Mouse (Mus musculus) heart, adult 11 months (tissue): ENCODE results near the gene Rnf150.

Source experiments
- DNase-seq: peaks from one replicate; pipeline ENCODE4 v3.0.0; 2022

The Rnf150 gene

GRCm38 (mm10) chr8:82943223-82944006 is 80.3 kb downstream of the Rnf150 start:
- peak; percentile 70 for DNase-seq

DNA sequence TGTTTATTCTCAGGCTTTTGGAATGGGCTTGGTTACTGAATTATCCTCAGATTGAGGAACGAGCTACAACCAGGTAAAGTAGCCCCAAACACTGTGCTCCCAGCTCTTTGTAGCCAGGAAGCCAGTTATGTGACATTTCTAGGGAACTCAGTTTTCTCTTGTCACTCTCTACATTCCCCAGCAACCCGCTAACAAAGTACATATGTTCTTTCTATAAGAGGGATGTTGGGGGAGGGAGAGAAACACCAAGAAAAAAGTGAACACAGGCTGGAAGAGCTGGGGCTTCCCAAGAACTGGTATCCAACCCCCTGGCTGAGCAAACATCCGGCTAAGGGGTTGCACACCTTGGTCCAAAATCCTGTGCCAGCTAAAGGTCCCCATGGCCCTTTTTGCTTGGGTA is 82.7 kb downstream of the Rnf150 start:
- peak; percentile 53 for DNase-seq

DNA sequence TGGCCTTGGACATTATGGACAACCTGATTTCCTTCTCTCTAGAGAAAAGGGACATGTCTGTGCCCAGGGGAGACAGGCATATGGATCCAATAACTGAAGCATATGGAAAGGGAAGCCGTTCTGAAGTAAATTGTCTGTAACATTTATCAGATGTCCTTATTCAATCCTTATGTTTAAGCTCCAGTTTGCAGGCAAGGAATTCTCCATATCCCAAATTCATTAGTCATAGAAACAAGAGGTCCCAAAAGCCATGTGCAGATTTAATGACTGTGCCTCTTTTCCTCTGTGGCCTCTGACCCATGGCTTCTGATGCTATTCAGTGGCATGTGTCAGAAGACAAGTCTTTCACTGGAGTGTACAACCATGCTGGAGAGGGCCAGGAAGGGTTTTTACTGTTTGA is 83.5 kb downstream of the Rnf150 start:
- DNase-seq, result peak; percentile 18

GRCm38 (mm10) chr8:82955162-82955754 is 92.1 kb downstream of the Rnf150 start:
- DNase-seq, result peak; percentile 71

DNA sequence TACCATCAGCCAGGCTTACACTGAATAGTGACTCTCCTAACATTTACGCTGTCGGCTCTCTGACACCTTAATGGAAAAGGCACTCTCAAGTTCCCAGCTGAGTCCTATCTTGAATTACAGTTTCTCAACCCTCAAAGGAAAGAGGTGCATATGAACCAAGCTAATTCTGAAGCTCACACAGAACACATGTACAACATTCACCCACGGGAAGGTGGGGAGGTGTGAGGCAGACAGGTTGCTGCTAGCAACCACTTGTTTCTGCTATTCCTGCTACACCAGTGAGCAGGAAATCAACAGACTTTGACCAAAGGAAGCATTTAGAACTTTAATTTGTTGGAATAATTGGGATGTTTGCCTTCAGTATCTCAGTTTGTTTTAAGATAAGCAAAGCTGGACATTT is 96.3 kb downstream of the Rnf150 start:
- DNase-seq, result no peak

DNA sequence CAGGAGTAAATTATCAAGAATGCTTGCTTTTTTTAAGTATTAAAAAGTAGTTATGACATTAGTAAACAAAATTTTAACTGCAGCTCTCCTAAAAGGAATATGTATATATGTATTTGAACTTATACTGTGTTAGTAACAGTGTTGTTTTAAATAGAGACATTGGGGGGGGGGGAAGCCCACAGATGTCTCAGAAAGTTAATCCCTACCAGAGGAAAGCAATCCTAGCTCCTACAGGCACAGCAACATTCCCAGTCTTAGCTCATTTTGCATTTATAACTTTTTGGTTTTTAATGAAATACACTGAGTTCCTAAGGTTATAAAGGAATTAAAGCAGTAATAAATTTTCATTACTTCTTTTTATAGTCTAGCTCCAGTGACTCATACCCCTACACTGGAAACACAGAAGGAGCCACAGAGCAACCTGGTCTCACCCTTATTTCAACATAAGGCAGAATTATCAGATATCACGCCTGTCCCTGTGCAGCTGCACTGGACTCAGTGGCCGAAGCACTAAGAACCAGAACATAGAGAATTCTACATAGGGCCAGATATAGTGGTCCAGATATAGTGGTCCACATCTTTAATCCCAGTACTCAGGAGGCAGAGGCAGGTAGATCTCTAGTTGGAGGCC is 96.9 kb downstream of the Rnf150 start:
- DNase-seq, result peak; percentile 80

DNA sequence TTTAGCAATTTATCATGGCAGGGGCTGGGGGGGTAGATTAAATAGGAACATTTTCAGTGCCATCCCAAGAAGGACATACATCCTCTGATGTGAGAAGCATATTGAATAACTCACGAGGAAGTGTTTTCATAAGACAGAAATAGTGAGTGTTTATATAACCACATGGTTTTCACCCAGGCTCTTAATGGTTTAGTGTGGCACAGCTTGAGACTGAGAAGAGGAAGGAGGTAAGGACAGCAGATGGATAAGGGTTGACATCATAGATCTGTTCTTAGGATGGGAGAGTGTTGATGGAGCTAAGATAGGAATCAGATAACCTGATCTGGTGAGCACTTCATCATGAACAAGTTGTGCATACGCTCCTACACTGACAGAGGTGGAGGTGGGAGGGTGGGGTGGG is 101.4 kb downstream of the Rnf150 start:
- peak; percentile 61 for DNase-seq

GRCm38 (mm10) chr8:82967879-82968678 is 104.9 kb downstream of the Rnf150 start:
- DNase-seq, result peak; percentile 96

GRCm38 (mm10) chr8:82969967-82970366 is 106.8 kb downstream of the Rnf150 start:
- DNase-seq, result peak; percentile 87

- DNase-seq, result peak; percentile 84
Measured at GRCm38 (mm10) chr8:82972812-82973211, 109.7 kb downstream of the Rnf150 start.

DNA sequence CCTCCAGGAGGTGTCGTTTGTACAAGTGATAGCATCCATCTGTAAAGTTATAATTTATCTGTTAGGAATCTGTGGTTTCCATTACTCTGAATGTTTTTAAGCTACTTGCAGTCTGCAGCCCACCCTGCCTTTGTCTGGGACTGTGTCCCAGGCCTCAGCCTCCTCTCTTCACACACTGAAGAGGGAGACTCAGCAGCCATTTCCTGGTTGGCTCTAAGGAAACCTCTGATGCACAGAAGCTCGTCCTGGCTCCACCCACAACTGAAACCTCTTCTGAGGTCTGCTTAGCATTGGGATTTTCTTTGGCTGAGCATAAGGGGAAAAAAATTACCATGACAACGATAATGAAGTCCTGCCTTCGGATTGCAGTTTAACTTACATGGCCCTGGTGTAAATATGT is 110.2 kb downstream of the Rnf150 start:
- peak; percentile 29 for DNase-seq

GRCm38 (mm10) chr8:82981244-82981855 is 118.2 kb downstream of the Rnf150 start:
- DNase-seq, result peak; percentile 41

GRCm38 (mm10) chr8:82982873-82983272 is 119.7 kb downstream of the Rnf150 start:
- peak; percentile 24 for DNase-seq

DNA sequence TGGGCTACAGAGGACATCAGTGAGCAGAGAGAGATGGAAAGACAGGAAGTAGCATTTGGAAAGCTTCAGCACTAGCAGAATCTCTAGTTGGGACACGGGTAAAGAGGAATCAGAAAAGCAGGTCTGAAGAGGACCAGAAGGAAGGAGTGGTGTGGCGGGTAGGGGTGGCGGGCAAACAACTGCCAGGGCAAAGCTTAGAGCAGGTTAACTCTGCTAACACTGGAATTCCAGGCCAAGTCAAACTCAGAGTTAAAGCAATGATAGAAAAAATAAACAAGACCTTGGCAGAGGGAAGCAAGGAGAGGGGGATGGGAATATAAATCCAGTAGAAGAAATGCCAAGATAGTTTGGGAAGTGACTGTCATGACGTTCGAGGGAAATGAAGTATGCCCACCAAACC is 120.1 kb downstream of the Rnf150 start:
- peak; percentile 83 for DNase-seq

GRCm38 (mm10) chr8:82992093-82992492 is 128.9 kb downstream of the Rnf150 start:
- no peak for DNase-seq

- no peak for DNase-seq
Measured at GRCm38 (mm10) chr8:82995727-82996438, 132.7 kb downstream of the Rnf150 start.

DNA sequence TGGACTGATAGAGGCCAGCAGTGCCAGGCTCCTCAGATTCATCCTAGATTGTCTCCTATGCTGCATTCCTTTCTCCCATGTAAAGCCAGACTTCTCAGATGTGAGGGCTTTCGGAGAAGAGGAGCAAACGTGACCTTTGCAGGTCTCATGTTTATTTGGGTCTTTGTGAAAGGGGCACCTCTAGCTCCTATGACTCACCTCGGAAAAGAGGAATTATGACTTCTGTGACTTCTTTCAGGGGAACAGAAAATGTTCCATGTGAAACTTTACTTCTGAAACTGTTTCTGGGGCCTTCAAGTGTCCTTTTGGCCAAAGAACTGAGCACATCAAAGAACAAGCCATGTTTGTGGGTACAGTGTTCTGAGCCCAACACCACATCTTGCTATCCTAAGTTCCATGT is 133.7 kb downstream of the Rnf150 start:
- DNase-seq, result no peak

DNA sequence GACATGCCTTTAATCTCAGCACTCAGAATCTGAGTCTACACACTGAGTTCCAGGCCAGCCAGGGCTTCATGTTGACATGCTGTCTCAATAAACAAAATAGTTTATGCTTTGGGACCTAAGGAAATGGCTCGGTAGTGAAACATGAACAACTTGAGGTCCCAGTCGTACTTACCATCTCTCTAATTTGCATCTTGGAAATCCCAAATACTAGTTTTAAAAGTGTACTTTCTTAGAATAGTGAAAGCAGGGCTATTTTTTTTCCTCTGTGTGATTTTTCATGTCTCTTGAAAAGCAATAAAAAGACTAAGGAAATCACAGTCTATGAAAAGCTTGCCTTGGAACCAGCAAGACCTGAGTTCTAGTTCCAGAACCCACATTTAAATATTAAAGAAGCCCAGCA is 135.6 kb downstream of the Rnf150 start:
- no peak for DNase-seq

DNA sequence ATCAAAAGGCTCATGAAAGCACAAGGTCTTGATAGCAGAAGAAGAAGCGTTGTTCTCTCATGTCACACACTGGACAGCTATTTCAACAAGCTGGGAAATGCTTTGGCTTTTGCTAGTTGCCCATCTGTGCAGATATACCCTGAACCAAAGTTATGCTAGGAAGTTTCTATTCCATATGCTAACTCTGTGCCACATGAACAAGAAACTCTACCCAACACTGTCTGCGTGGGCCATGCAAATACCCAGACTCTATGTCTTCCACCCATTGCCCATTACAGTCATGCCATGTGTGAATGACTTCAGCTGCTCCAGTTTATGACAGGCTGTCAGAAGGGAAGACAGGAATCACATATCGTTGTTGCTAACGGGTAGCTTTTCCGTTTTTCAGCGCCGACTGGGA is 140.0 kb downstream of the Rnf150 start:
- DNase-seq, result no peak

DNA sequence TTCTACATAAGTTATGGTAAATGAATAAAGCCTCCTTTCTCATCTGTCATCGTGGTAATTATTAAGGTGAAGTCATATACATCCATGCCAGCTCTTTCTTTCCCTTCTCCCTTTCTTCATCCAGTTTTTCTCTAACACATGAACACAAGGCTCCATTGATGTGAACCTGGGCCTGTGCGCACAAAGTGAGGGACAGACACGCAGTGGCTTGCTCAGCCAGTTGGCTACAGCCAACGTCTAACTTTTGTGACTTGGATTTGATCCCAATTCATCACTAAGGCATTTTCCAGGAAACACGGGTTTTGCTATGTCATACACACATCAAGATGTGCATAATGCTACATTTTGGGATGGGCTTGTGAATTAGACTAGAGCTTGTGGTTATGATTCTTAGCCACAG is 146.3 kb downstream of the Rnf150 start:
- DNase-seq, result peak; percentile 56

- peak; percentile 51 for DNase-seq
Measured at GRCm38 (mm10) chr8:83011286-83011685, 148.1 kb downstream of the Rnf150 start.

GRCm38 (mm10) chr8:83011758-83012157 is 148.6 kb downstream of the Rnf150 start:
- no peak for DNase-seq
